Mouse (Mus musculus): ENCODE data around the gene Asap3.

Asap3 gene

GRCm38 (mm10) chr4:136206033-136206893 is at the start of gene Asap3:
Asap3 (plus strand) TSS chr4:136206365.
- DNase-seq (ENCODE audit: low read depth): peak; percentile 82

GRCm38 (mm10) chr4:136158498-136158897 is 47.7 kb upstream of the Asap3 start:
- DNase-seq (ENCODE audit: low read depth): no peak

DNA sequence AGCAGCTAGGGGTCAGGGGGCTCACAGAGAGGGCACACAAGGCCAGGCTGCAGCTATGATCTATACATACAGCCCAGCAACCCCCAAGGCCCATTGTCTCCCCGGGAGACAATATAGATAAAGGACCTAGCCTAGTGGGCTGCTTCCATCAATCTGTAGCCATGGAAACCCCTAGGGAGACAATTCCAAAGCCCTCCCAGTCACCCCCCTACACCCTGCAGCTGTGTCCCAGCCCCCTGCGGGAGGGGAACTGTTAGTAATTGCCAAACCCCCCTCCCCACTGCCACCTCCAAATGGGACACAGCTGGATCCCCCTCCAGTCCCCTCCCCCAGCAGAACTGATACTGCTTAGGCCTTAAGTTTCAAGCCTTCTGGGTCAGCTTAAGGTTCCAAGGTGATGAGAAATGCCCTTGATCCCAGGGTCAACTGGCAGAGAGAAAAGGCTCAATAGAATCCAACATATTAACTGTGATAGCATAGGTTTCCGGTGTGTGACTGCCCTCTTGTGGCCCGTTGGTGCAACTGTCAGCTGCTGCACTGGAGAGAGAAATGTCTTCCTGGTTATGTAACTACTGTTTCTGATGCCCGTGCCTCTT is 46.3 kb upstream of the Asap3 start:
- DNase-seq (ENCODE audit: low read depth): no peak

GRCm38 (mm10) chr4:136163448-136163847 is 42.7 kb upstream of the Asap3 start:
- no peak for DNase-seq (ENCODE audit: low read depth)

DNA sequence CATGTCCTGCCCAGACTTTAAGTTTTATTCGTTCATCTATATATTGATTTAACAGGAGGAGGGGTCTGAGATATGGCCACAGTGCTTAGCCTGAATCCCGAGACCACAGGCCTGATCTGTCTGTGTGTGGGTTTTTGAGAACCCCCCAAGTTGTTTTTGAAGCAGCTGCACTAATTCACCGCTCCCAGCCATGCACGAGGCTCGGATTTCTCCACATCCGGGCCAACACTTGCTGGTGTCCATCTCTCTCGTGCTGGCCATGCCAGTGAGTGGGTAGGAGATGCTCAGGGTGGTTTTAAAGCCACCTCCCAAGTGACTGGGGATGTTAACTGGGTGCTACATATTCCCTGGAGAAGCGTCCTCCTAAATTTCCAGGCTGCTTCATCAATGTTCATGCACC is 41.2 kb upstream of the Asap3 start:
- no peak for DNase-seq (ENCODE audit: low read depth)

- DNase-seq (ENCODE audit: low read depth): no peak
Measured at GRCm38 (mm10) chr4:136167701-136168100, 38.5 kb upstream of the Asap3 start.

- no peak for DNase-seq (ENCODE audit: low read depth)
Measured at GRCm38 (mm10) chr4:136170401-136170800, 35.8 kb upstream of the Asap3 start.

DNA sequence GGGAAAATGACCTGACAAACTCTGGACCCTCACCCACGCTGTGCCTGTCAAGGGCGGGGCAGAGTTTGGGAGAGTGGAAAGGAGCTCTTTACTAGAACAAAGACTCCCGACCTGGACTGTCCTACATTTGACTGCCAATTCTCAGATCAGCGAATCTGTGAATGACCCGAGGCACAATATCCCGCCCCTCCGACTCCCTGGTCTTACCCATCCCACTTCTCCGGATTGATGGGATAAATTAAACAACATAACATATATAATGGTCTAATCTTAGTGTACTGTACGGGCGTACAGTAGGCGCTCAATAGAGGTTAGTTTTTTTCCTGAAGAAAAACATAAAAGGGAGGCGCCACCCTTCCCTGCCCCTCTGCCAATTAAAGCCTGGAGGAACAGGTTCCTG is 34.7 kb upstream of the Asap3 start:
- no peak for DNase-seq (ENCODE audit: low read depth)

DNA sequence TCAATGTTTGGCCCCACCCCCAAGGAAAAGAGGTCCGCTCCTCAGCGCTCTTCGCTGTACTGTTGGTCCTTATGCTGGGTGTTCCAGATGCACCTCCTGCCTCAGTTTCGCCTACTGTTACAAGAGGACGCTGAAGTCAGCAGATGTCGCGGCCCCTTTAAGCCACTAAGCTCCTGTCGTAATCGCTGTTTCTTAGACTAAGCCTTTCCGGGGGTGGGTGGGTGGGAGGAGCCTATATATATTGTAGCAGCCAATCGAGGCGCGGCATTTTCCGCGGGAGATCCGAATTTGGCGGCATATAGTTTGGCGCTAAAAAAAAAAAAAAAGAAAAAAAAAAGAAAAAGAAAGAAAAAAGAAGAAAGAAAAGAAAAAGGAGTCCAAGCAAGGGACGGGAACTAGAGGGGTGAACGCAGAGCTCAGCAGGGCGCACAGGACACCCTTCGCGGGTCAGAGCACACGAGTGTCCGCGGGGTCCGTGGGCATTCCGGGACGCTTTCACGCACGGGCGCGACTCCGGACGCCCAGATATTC is 34.1 kb upstream of the Asap3 start, which contains the start of gene E2f2:
Gene E2f2, plus strand, starts transcription at position 384 of the 531 bp plus-strand sequence.
- DNase-seq (ENCODE audit: low read depth): no peak

GRCm38 (mm10) chr4:136172542-136173209 is 33.5 kb upstream of the Asap3 start:
- DNase-seq (ENCODE audit: low read depth): no peak

DNA sequence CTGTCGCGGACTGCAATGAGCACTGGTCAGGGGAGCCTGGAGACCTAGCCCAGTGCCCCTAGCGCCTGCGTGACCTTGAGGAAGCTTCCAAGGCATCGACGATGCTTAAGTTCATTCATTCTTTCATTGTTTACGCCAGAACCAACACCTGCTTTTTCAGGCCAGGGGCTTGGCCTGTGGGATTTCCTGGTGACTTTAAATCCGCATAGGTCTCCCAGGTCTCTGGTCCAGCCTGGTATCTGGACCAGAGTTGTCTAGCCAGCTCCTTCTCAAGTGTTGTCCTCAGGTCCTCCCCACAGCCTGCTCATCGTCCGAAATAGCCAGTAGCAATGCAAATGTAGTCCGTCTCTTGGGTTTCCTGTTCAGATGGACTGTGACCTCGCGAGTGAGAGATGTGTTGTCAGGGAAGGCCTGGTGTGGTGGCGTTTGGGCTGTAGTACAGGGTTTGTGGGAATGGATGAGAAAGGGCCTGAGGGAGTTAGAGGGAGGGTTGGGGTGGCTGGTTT is 32.9 kb upstream of the Asap3 start:
- DNase-seq (ENCODE audit: low read depth): no peak

- DNase-seq (ENCODE audit: low read depth): no peak
Measured at GRCm38 (mm10) chr4:136174216-136175193, 31.7 kb upstream of the Asap3 start.

GRCm38 (mm10) chr4:136176022-136176552 is 30.1 kb upstream of the Asap3 start:
- DNase-seq (ENCODE audit: low read depth): no peak

DNA sequence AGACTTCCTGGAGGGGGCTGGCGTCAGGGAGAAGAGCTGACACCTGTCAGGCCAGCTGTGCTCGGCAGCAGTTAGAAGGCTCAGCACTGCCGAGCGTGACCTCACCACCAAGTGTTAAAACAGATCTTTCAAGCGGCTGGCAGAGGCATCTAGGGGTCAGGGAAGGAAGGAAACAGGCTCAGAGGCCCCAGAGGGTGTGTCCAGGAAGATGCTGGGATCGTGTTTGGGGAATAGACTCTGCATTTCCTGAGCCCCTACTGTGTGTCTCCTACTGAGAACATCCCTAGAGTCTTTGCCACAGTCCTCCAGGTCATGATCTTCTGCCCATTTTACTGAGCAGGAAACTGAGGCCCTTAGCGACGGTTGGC is 28.9 kb upstream of the Asap3 start:
- no peak for DNase-seq (ENCODE audit: low read depth)

DNA sequence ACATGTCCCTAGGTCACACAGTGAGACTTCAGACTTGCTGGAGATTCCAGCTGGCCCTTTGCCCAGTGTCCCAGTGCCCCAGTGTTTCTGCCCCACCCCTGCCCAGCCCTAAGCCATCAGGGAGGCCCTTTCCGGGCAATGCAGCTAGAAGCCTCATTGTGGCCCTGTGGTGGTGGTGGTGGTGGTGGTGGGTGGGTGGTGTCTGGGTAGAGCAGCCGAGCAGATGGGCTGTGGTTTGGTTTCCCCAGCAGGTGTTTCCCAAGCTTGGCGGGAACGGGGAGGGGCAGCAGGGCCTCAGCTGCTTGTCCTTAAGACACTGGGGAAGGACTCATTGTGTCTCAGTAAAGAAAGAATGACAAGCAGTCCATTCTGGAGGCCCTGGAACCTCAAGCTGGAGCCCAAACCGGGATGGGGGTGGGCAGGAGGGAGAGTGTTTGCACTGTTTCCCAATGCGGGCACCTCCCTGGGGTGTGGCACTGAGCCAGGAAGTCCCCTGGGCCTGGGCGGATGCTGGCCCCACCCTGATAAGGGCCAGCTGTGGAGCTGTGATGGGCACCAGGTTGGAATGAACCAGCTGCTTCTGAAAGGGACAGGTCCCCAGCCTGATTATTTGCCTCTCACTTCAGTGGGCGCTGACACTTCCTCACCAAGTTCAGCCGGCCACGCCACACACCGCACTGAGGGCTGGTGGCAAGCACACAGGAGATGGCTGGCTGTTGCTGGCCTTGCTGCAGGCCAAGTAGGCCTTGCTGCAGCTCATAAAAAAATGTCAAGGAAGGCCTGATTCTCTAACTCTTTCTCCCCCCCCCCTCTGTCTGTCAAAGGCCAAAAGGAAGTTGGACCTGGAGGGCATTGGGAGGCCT is 28.3 kb upstream of the Asap3 start:
- DNase-seq (ENCODE audit: low read depth): no peak

- DNase-seq (ENCODE audit: low read depth): no peak
Measured at GRCm38 (mm10) chr4:136178475-136178921, 27.7 kb upstream of the Asap3 start.

DNA sequence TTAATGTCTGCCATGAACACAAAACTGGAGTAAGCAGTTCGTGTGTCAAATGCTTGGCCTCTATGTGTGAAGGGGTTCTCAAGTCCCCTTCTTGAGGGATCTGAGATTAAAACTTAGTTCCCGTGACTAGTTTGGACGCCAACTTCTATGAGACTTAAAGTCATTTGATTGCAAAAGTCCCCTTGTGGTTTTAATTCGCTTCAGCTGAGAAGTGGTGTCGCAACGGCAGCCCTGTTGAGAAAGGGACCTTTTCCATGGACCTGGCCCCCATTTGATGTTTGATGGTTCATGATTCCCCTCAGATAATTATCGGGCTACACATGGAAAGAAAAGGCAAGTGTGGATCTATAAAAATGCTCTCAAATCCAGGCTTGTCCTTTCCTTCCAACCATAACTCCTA is 26.7 kb upstream of the Asap3 start:
- DNase-seq (ENCODE audit: low read depth): no peak

- DNase-seq (ENCODE audit: low read depth): no peak
Measured at GRCm38 (mm10) chr4:136179998-136180397, 26.2 kb upstream of the Asap3 start.

GRCm38 (mm10) chr4:136180408-136181330 is 25.5 kb upstream of the Asap3 start:
- DNase-seq (ENCODE audit: low read depth): peak; percentile 72

Measured in fibroblast of lung, adult 2 months (primary cell).